Mouse (Mus musculus) left cerebral cortex, adult 9 months (tissue): ENCODE data around the gene Ankrd28.
"Not testable (repeated sequence)": the region's sequence is repeated elsewhere in the genome, so short reads cannot be mapped to it uniquely, and the experiment has no call there.

Experiments
- DNase-seq, 2 experiments: peaks; one replicate each; pipeline ENCODE4 v3.0.0; 2022; ENCODE audit warnings: low spot score in 2 of 2

Ankrd28 gene

DNA sequence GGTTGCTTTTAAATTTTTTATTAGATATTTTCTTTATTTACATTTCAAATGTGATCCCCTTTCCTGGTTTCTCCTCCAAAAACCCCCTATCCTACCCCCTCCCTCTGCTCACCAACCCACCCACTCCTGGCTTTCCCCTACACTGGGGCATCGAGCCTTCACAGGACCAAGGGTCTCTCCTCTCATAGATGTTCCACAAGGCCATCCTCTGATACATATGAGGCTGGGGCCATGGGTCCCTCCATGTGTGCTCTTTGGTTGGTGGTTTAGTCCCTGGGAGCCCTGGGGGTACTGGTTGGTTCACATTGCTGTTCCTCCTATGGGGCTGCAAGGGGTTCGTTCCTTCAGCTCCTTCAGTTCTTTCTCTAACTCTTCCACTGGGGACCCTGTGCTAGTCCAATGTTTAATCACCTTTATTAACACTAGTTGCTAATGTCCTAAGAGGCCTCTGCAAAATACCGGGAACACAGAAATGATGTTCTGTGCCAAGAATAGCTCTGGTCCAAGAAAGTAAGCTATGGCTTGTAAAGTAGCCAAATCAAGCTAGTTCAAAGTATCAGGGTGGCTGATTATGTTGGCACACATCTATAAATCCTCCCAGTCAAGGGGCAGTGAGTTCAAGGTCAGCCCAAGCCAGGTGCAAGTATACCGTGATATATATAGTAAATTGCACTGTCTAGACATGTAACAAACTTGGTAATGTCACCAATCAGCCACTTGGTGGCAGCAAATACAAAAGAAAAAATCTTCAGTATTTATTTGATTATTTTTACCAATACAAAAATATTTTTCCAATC lies 36.3 kb downstream of the Ankrd28 start:
- DNase-seq = no peak

GRCm38 (mm10) chr14:31790797-31791196 lies 39.7 kb downstream of the Ankrd28 start:
- DNase-seq = no peak

GRCm38 (mm10) chr14:31786906-31787305 lies 43.5 kb downstream of the Ankrd28 start:
- DNase-seq = no peak

DNA sequence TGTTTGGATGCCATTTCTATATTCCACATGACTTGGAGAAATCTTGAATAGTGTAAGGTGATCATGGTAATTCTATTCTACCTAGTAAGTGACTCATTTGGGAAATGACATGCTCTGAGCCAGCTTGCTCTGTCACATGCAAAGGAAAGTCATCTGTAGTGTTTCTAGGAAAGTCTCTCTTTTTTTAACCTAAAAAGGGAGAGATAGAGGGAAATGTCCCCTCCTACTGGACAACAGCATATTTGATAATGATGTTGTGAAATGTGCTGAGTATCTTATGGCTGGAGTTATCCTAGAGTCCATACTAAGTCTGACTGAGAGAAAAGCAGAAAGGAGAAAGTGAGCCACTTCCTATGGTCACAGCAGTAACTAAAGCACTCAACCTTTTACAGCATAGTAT lies 44.8 kb downstream of the Ankrd28 start:
- DNase-seq = no peak

GRCm38 (mm10) chr14:31784975-31785374 lies 45.5 kb downstream of the Ankrd28 start:
- no peak for DNase-seq

- DNase-seq = peak in 1 of 2 experiments; percentile 58
These were observed 49.0 kb downstream of the Ankrd28 start for GRCm38 (mm10) chr14:31781309-31782049.

DNA sequence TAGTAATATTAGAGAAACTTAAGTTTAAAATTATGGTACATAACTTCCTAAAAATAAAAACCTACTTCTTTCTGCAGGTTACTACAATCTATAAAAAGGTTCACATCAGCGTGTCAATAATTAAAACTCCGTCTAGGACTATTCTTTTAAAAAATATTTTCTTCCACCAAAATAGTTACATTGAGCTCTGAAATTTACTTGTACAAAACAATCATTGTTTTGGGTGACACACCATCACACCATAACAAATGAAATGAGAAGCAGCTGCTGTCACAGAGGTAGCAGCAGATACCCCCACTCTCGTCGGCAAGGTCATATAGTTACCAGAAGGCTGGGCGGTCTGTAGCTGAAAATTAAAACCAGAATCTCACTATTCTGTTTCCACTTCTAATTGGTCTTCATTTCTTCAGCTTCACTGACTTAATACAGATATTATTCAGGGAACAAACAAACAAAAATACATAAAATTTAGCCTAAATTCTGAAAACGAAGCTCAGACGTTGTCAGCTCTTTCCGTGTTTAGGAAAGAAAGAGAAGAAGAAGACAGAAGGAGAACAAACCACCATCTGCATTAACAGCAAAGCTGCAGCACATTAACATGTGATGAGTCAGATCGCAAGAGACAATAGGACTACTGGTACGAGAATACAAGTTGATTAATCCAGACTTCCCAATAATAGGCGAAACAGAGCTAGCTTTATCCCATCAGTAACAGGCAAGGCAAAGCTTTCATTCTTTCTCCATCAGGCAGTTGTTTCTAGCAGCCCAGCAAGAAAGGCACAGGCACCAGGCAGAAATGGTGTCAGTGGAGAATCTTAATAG lies 49.8 kb downstream of the Ankrd28 start:
- peak in 1 of 2 experiments; percentile 47 for DNase-seq

DNA sequence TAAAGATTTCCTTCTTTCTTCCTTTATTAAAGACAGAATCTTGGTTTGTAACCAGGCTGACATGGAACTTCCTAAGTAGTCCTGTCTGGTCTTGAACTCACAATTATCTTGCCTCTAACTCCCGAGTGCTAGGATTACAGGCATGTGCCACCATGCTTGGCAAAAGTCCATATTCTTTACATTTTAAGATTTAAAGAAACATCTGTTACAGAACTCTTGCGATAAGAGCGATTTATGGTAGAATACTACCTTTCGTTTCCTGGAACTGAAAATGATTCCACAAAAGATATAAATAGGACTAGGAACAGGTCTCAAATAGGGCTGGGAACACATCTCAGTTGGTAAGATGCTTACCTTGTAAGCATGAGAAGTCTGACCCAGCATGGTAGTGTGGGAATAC lies 56.9 kb downstream of the Ankrd28 start:
- no peak for DNase-seq

DNA sequence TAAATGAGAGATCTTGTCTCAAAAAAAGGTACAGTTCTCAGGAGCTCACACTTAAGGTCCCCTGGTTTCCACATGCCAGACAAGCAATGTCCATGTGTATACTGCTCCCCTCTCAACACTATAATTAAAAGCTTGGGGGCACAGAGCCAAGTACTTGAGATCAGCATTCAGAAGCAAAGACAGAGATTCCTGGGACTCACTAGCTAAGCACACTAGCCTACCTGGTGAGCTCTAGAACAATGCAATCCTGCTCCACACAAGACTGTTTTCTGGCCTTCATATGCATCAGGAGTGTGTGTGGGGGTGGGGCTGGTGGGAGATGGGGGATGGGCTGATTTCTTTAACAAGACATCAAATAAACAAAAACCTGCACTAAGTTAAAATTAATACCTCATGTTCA lies 58.2 kb downstream of the Ankrd28 start:
- no peak for DNase-seq

GRCm38 (mm10) chr14:31768531-31768930 lies 61.9 kb downstream of the Ankrd28 start:
- DNase-seq = no peak

GRCm38 (mm10) chr14:31764083-31764482 lies 66.4 kb downstream of the Ankrd28 start:
- no peak for DNase-seq

DNA sequence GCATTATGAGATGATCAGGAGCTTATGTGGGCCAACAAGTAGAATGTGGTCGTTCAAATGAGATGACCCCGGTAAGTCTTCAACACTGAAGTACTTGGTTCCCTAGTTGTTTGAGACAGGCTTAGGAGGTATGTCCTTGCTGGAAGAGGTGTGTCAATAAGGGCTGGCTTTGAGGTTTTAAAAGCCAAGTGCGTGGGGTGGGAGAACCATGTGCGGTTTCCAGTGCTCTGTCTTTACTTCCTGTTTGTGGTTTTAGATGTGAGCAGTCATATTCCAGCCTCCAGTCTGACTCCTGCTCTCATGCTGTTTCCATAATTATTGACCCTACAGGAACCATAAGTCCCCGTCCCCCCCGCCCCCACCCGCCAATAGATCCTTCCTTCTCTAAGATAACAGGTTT lies 68.7 kb downstream of the Ankrd28 start:
- no peak for DNase-seq

DNA sequence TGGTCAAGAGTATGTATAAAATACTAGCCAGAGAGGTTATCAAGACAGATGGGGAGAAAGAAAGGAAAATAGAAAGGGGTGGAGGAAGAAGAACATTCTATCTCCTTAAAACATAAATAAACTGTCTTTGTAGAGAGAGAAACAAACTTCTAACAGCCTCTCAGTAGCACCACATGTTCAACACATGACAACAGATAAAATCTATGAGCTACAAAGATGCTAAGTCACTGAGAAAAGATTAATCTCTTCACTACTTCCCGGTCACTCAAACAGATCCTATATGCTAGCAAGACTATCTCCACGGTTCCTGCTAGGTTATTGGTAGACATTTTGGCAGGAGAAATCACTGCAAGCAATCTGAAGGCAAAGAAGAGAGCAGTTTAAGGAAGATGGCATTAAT lies 71.3 kb downstream of the Ankrd28 start:
- DNase-seq = no peak

- DNase-seq = not testable (repeated sequence)
These were observed 72.0 kb downstream of the Ankrd28 start for GRCm38 (mm10) chr14:31758410-31758809.

DNA sequence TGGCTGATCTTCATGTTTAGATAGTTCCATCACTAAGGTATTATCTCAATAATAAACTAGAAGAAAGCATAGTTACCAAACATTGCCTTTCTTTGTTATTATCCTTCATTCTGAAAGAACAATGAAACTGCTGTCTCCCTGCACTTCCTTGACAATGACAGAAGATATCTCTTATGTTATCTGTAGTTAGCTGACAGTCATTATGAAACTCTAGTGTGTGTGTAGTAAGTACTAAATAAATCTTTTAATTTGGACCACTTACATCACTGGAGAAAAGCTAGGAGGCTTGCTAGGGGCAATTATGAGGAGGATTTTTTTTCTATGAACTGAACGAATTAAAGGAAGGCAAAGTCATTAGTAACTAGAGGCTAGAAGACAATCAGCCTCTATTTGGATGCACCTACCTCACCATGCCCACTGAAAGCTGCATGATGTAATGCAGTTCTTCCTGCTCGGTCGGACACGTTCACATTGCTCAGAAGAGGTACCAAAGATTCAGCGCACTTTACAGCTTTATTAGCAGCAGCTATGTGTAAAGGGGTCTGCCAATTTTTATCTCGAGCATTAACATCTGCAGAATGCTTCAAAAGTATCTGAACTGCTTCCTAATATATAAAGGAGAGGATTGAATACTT lies 82.1 kb downstream of the Ankrd28 start:
- DNase-seq = no peak

DNA sequence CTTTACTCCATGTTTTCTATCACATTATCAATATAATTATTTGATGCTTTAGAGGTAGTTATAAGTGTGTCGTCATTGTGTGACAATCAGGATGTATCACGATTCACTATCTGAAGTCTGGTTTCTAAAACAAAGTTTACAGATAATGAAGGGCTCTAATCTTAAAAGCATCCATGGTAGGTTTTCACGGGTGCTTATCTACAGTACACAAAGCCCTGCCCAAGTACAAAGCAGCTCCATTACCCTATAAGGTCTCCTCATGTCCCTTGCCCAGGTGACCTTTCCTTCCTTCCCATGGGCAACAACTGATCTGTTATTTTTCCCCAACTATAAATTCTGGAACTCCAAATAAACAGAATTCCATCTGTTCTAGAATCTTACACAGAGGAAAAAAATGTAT lies 87.9 kb downstream of the Ankrd28 start:
- no peak for DNase-seq

- no peak for DNase-seq
These were observed 95.6 kb downstream of the Ankrd28 start for GRCm38 (mm10) chr14:31734811-31735210.

DNA sequence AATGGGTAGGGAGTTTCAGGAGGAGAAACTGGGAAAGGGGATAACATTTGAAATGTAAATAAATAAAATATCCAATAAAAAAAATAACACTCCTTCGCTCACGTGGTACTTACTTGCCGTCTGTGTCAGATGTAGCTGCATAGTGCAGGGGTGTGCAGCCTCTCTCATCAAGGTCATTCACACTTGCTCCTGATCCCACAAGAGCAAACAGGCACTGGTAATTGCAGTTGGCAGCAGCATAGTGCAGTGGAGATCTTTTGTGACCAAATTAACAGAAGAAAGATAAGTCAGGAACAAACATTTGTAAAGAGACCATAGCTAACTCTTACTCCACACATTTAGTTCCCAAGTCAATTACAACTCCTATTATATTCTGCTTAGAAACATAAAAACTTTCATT lies 102.9 kb downstream of the Ankrd28 start:
- DNase-seq = no peak

DNA sequence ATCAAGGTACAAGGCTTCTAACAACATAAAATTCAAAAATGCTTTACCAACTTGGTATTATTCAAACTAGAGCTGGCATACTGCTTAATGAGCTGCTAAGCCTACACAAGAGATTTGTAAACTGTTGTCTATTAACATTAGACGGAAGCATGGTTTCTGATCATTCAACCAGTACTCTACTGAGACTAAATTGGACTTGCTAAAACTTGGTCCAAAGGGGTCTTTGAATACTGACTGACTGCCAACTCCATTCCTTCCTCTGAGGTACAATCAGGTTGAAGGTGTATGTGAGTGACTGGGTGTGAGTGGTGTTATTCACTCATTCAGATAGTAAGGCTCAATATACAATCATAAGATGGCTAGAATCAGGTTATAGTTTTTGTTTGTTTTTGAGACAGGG lies 107.7 kb downstream of the Ankrd28 start:
- DNase-seq = no peak

DNA sequence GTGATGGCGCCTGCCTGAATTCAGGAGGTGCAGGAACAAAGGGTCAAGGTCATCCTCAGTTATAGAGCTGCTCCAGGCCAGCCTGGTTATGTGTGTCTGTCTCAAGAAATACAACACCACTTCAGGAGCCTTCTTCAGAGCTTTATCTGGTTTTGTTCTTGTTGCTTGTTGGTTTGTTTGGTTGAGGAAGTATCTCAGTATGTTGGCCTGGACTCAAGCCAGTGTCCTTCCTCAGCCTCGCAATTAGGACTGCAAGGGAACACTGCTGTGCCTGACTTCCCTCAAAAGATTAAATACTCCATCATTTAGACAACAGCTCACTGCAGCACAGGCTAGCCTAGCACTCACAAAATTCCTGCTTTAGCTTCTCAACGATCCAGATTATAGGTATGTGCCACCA lies 109.2 kb downstream of the Ankrd28 start:
- DNase-seq = no peak

DNA sequence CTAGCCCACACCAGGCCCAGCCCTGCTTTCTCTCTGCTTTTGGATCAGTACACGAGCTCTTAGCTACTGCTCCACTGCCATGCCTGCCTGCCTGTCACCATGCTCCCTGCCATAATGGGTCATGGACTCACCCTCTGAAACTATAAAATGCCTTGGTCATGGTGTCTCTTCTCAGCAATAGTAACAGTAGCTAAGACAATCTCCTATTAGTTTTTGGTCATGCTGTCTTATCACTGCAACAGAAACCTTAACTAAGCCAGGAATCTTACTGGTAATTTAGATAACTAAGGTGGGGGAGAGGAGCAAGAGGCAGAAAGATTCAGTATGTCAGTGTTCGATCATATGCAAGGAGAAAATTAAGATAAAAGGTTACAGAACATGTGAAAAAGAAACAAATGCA lies 112.1 kb downstream of the Ankrd28 start:
- no peak for DNase-seq

DNA sequence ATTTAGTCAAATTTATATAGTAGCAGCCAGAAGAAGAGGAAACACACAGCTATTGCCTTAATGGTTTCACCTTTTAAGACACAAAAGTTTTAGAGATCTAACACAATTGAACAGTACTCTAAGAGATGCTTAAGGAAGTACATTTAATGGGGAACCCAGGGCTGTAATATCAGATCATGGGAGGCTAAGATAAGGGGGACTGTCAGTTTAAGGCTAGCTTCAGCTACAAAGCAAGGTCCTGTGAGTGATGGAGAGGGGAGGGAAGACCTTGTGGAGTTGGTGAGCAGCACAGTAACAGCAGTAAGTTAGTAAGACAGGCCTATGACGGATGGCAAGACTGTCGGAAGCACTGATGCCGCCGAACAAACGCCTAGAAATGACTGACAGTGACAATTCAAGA lies 113.1 kb downstream of the Ankrd28 start:
- DNase-seq = no peak
